Mouse (Mus musculus): ENCODE measurements around the gene Lcmt1.

Gene Lcmt1

GRCm38 (mm10) chr7:123461316-123461715, 91.7 kb downstream of the Lcmt1 start:
- peak; percentile 72 for DNase-seq

- peak; percentile 96 for DNase-seq
Observed at GRCm38 (mm10) chr7:123462070-123462501, 92.5 kb downstream of the Lcmt1 start, which contains the start of gene Aqp8. Aqp8 (plus strand) TSS chr7:123462291.

GRCm38 (mm10) chr7:123463569-123463968, 94.0 kb downstream of the Lcmt1 start:
- DNase-seq = peak; percentile 65

GRCm38 (mm10) chr7:123465692-123466387, 96.3 kb downstream of the Lcmt1 start:
- DNase-seq = peak; percentile 90

- peak; percentile 54 for DNase-seq
Observed at GRCm38 (mm10) chr7:123467961-123468360, 98.4 kb downstream of the Lcmt1 start.

Data from heart, adult 11 months (tissue).